Mouse (Mus musculus) neural tube, embryonic 14.5 days (tissue): ENCODE results near the gene Ppif. TPM values are rescaled to one million over a fixed set of nuclear protein-coding genes. Genes with fewer than 3 reads are reported as not detected.

ENCODE experiments used
- ATAC-seq: fragments of 200-750 bp; cut with Nextera tagmentation; 2 replicates; pipeline ENCODE4 v1.8.0; 2017; ENCODE audit warnings: low read depth, mild to moderate bottlenecking, moderate TSS enrichment, moderate library complexity
- H3K27ac ChIP-seq: fragments of 300-500 bp; sonication (generic); 2 replicates; pipeline ENCODE4 v1.5.1; 2014; ENCODE audit warnings: low read depth, mild to moderate bottlenecking, control low read depth, low read length, moderate library complexity, mixed read lengths
- H3K27me3 ChIP-seq: fragments of 300-500 bp; sonication (generic); 2 replicates; pipeline ENCODE4 v1.6.1; 2014; ENCODE audit warnings: low read length; ENCODE audit not compliant: control insufficient read depth, insufficient read depth
- H3K36me3 ChIP-seq: fragments of 300-500 bp; sonication (generic); 2 replicates; pipeline ENCODE4 v1.6.1; 2014; ENCODE audit warnings: low read length, mixed read lengths; ENCODE audit not compliant: control insufficient read depth, insufficient read depth
- H3K4me1 ChIP-seq: fragments of 300-500 bp; sonication (generic); 2 replicates; pipeline ENCODE4 v1.6.1; 2014; ENCODE audit warnings: low read length; ENCODE audit not compliant: control insufficient read depth, insufficient read depth
- H3K4me2 ChIP-seq: fragments of 300-500 bp; sonication (generic); 2 replicates; pipeline ENCODE4 v1.6.1; 2014; ENCODE audit warnings: mild to moderate bottlenecking, low read depth, low read length, control low read depth
- H3K4me3 ChIP-seq: fragments of 300-500 bp; sonication (generic); 2 replicates; pipeline ENCODE4 v1.5.1; 2014; ENCODE audit warnings: low read depth, low read length, control low read depth, mixed read lengths
- H3K9ac ChIP-seq: fragments of 300-500 bp; sonication (generic); replicated peaks from 2 replicates; pipeline ENCODE4 v1.6.1; 2014; ENCODE audit warnings: low read depth, mild to moderate bottlenecking, control low read depth, low read length, mixed read lengths
- H3K9me3 ChIP-seq: fragments of 300-500 bp; sonication (generic); 2 replicates; pipeline ENCODE4 v1.6.1; 2016; ENCODE audit warnings: low read length; ENCODE audit not compliant: control insufficient read depth
- WGBS: fragments of 180-500 bp; shearing (Covaris S2); extraction: QIAGEN DNeasy Blood & Tissue Kit; methylation state at CpG from one replicate; pipeline ENCODE4 v1.1.7; 2014; 5-methylcytosine and 5-hydroxymethylcytosine counted together
- polyA plus RNA-seq: library from polyadenylated mRNA; unstranded; fragments of >200 nt; fragmentation: Nextera tagmentation; extraction: Ambion mirVana; gene quantifications from 2 replicates; pipeline ENCODE4 v1.2.1, GENCODE M21; 2014

Gene Ppif
- 38.2 and 41.2 TPM in 2 replicates for polyA plus RNA-seq

DNA sequence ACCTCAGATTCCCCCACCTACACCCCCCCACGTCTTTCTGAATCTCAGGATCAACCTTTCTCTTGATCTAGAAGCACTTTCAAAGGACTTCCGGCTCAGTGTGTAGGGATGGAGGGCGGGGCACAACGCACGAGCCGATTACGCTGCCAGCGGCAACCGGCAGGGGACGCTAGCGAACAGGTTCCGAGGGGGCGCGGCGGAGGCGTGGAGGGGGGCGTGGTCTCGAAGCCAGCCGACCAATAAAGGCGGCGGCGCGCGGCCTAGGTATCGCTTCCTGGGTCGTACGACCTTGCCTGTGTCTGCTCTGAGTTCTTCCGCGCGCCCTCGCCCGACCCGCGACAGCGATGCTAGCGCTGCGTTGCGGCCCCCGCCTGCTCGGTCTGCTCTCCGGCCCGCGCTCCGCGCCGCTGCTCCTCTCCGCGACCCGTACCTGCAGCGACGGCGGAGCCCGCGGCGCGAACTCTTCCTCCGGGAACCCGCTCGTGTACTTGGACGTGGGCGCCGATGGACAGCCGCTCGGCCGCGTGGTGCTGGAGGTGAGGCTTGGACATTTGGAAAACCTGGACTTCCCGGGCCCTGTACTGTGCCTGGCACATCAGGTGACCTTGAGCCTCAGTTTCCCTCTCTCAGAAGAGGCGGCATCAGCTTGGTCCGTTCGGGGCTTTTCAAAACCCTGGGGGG, at the start of gene Ppif:
Gene Ppif, plus strand, starts transcription at position 267 of the 681 bp plus-strand sequence.
- peak; percentile 94 for ATAC-seq
- no peaks in the 10 kb centered on the region for H3K27me3 ChIP-seq
- under 1% methylated on average over 66 of the region's 70 CpGs for WGBS
- H3K4me3 ChIP-seq, result peak within 1 kb of the TSS; percentile 78
- H3K4me1 ChIP-seq, result peaks cover 12% of the 10 kb centered on the region
- H3K9ac ChIP-seq, result peak within 1 kb of the TSS; percentile 81
- H3K36me3 ChIP-seq, result peaks cover 12% of the 10 kb centered on the region; the same call in 1 of the 2 replicates
- H3K9me3 ChIP-seq, result no peaks in the 10 kb centered on the region
- H3K27ac ChIP-seq, result peak within 1 kb of the TSS; percentile 58
- peak within 1 kb of the TSS; percentile 97 for H3K4me2 ChIP-seq

DNA sequence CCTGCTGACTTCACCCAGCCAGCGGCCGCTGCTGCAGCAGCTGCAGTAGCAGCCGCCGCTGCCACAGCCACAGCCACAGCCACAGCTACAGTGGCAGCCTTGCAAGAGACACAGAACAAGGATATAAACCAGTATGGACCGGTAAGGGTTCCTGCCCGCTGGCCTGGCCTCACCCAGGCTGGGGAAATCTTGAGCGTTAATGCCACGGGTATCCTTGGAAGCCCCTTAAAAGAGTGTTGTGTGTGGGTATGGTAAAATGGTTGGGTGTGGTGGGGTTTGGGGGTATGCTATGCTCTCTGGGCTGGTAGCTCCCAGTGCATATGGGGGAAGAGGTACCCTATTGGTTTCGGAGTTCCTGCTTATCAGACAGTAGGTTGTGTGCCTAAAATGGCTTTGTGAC, 48.2 kb upstream of the Ppif start:
- ATAC-seq, result no peak
- no peak overlapping the region for H3K4me2 ChIP-seq
- no peaks in the 10 kb centered on the region for H3K9me3 ChIP-seq
- no peak overlapping the region for H3K27ac ChIP-seq
- H3K27me3 ChIP-seq, result no peaks in the 10 kb centered on the region
- H3K9ac ChIP-seq, result no peak overlapping the region
- H3K4me1 ChIP-seq, result no peaks in the 10 kb centered on the region
- 78% methylated on average over 9 of the region's 9 CpGs for WGBS
- H3K4me3 ChIP-seq, result no peak overlapping the region
- peaks cover 69% of the 10 kb centered on the region for H3K36me3 ChIP-seq

DNA sequence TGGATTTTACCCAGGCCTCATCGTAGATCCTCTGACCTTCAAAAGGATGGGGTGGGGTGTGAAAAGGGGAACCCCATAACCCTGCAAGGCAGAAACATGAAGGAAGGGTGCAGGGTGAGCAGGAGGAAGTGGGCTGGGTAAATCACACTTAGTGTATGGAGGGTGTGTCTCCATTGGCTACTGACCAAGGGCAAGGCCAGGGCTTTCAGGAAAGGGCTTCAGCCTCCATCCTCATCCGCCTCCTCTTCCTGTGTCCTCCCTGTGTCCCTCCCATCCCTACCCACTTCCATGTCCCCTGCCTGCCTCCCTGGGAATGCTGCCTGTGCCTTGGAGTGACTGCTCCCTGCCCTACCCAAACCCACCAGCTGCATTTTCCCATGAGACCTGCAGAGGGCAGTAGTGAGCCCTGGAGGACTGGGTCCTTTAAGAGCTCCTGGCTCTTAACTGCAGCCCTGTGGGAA, 47.8 kb upstream of the Ppif start:
- H3K4me1 ChIP-seq, result no peaks in the 10 kb centered on the region
- H3K9ac ChIP-seq, result no peak overlapping the region
- H3K9me3 ChIP-seq, result no peaks in the 10 kb centered on the region
- 74% methylated on average over 2 of the region's 2 CpGs for WGBS
- no peak overlapping the region for H3K4me2 ChIP-seq
- H3K27me3 ChIP-seq, result no peaks in the 10 kb centered on the region
- no peak overlapping the region for H3K27ac ChIP-seq
- peak; percentile 44; the same call in 1 of the 2 replicates for ATAC-seq
- H3K4me3 ChIP-seq, result no peak overlapping the region
- peaks cover 73% of the 10 kb centered on the region for H3K36me3 ChIP-seq

DNA sequence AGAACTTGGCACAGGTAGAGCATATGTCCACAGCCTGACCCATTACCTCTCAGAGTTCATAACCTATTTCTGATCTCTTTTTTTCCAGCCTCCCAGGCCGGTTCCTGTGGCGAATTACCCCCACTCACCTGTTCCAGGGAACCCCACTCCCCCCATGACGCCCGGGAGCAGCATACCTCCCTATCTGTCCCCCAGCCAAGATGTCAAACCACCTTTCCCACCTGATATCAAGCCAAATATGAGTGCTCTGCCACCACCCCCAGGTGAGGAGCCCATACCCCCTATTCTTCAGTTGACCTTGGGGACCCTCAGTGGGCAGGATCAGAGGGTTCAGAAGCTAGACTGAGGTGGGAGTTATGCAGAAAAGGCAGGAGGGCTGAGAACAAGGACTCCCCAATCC, 42.8 kb upstream of the Ppif start:
- ATAC-seq, result no peak
- 95% methylated on average over 4 of the region's 4 CpGs for WGBS
- Histone ChIP-seq H3K9me3 (no peaks in the 10 kb centered on the region), H3K36me3 (peaks cover 90% of the 10 kb centered on the region), H3K27ac (no peak overlapping the region), H3K4me3 (no peak overlapping the region), H3K9ac (no peak overlapping the region), H3K27me3 (no peaks in the 10 kb centered on the region), H3K4me2 (no peak overlapping the region), H3K4me1 (no peaks in the 10 kb centered on the region)

DNA sequence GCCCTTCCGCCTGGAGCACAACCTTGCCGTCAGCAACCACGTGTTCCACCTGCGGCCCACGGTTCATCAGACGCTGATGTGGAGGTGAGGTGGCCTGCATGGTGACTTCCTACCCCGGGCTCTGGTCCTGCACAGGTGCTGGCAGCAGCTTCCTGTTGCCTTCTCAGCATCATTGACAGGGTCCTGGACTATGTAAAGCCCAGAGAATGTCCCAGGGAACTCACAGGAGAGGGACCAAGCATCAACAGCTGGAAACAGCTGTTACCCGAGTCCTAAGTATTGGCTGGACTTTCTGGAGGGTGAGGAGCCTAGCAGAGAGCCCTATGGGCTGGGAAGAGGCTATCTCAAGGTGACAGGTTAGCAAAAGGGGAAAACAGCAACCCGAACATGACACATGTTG, 42.0 kb upstream of the Ppif start:
- no peak for ATAC-seq

DNA sequence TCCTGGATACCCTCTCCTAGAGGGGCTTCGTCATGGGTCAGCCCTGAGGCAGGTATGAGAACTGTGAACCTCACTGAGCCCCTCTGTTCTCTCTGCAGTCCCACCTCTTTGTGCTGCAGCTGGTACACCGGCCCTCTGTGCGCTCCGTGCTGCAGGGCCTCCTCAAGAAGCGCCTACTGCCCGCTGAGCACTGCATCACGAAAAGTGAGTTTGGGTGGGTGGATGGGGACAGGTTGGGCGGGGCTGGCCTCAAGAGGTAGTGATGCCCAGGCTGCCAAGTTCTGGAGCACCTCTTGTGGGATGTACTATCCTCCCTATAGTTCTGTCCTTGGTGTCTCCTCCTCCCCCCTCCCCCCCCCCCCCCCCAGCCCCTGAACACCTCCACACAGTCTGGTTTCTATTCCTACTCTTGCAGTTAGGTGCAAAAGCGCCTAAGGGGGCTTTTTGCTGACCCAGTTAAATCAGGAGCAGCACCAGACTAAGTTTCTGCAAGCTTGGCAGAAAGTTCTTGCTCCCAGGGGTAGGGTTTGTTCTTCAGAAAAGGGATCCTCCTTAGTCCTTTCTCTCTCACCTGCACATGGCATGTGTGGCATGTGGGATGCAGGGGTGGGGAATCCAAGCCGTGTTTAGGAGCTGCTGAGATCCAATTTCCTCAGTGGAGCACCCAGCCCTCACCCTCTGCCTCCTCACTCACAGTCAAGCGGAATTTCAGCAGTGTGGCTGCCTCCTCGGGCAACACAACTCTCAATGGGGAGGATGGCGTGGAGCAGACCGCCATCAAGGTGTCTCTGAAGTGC, 39.4 kb upstream of the Ppif start:
- no peak overlapping the region for H3K9ac ChIP-seq
- no peaks in the 10 kb centered on the region for H3K9me3 ChIP-seq
- no peak overlapping the region for H3K4me3 ChIP-seq
- H3K36me3 ChIP-seq, result peaks cover 97% of the 10 kb centered on the region
- WGBS, result 97% methylated on average over 14 of the region's 14 CpGs
- H3K4me1 ChIP-seq, result no peaks in the 10 kb centered on the region
- no peak overlapping the region for H3K4me2 ChIP-seq
- H3K27ac ChIP-seq, result no peak overlapping the region
- no peak for ATAC-seq
- no peaks in the 10 kb centered on the region for H3K27me3 ChIP-seq

More for the DNA sequence above, 42.0 kb upstream of the Ppif start:
- Histone ChIP-seq H3K27me3 (no peaks in the 10 kb centered on the region), H3K9ac (no peak overlapping the region), H3K27ac (no peak overlapping the region), H3K4me1 (no peaks in the 10 kb centered on the region), H3K9me3 (no peaks in the 10 kb centered on the region), H3K4me3 (no peak overlapping the region), H3K4me2 (no peak overlapping the region), H3K36me3 (peaks cover 94% of the 10 kb centered on the region)
- 93% methylated on average over 9 of the region's 9 CpGs for WGBS

DNA sequence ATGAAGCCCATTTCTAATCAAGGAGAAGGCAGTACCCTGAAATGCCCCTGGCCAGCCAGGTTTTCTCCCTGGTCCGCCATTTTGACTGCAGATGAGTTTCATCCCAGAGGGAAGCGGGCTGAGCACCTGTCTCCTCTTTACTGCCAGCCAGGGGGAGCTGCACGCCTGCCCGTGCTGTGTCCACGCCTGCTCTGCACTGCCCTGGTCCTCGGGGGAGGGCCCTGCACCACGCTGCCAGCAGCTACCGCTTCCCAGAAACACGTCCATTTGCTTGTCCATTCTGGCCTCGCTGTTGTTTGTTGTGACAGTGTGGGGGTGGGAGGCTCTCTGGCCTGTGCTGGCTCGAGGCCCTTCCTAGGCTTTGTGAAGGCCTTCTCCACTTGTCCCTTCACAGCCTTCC, 33.3 kb upstream of the Ppif start:
- Histone ChIP-seq H3K9ac (no peak overlapping the region), H3K9me3 (no peaks in the 10 kb centered on the region), H3K4me3 (no peak overlapping the region), H3K27ac (no peak overlapping the region; the same call in 1 of the 2 replicates), H3K27me3 (no peaks in the 10 kb centered on the region), H3K4me2 (no peak overlapping the region), H3K4me1 (no peaks in the 10 kb centered on the region), H3K36me3 (peaks cover 85% of the 10 kb centered on the region)
- no peak for ATAC-seq
- WGBS, result 62% methylated on average over 11 of the region's 11 CpGs

DNA sequence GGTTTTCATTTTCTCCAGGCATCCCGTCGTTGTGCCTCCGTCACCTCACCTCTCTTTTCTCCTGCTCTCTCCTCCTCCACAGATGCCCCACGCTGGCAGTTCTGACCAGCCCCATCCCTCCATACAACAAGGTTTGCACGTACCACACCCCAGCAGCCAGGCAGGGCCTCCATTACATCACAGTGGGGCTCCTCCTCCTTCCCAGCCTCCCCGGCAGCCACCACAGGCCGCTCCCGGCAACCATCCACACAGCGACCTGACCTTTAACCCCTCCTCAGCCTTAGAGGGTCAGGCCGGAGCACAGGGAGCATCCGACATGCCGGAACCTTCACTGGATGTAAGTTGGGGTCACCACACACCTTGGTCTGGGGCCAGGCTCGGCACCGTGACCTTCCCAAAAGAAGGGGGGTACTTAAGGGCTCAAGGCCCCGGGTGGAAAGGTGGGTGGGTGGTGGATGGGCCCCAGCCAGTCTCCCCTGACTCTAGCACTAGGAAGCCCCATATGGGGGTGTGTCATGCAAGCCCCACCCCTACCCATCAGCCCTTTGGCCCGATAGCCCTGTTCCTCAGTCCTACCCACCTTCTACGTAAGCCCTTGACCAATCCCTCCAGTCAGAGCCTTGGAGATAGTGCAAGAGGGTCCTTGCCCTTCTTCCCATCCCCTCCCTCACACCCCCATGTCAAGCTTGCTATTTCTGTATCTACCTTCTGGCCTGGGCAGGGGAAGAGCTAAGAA, 32.6 kb upstream of the Ppif start:
- Histone ChIP-seq H3K4me2 (no peak overlapping the region), H3K9me3 (no peaks in the 10 kb centered on the region), H3K27ac (no peak overlapping the region; the same call in 1 of the 2 replicates), H3K9ac (no peak overlapping the region), H3K4me3 (no peak overlapping the region), H3K36me3 (peaks cover 78% of the 10 kb centered on the region), H3K27me3 (no peaks in the 10 kb centered on the region), H3K4me1 (no peaks in the 10 kb centered on the region)
- no peak for ATAC-seq
- 82% methylated on average over 17 of the region's 17 CpGs for WGBS
